Comparison of ENCODE assay signal across 21 mouse cellular contexts in the genomic region with DNA sequence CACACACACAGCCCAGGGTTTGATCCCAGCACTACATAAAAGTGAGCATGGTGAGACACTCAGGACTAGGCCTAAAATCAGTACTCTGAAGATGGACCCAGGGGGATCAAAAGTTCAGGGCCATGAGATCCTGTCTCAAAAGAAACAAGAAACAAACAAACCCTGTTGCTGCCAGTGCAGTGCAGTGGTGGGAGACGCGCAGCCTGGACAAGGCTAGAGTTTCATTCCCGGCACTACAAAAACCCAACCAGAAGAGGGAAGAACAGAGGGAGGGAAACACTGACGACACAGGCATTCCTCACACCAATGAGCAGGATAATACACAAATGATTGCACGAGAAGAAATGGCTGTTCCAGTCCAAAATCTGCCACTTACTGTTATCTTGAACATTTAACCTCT.
"Had no signal": no experiment of that assay in that cellular context is flagged by ENCODE, and none has a peak within 500 bp of the region (broad histone marks: within the 10 kb centered on the region; RNA-seq: fewer than 3 reads in every experiment).

No protein-coding gene starts in this region.

- ATAC-seq: intestine, postnatal 0 days; liver, embryonic 12.5 days; midbrain, embryonic 15.5 days had no signal

- H3K27ac ChIP-seq: layer of hippocampus, adult 2 months; limb, embryonic 10.5 days; limb, embryonic 13.5 days; liver, embryonic 12.5 days; liver, embryonic 15.5 days; midbrain, embryonic 15.5 days; neural tube, embryonic 13.5 days had no signal

- H3K4me2 ChIP-seq: limb, embryonic 13.5 days; liver, embryonic 12.5 days; liver, embryonic 15.5 days; midbrain, embryonic 11.5 days; midbrain, embryonic 15.5 days; neural tube, embryonic 13.5 days had no signal

- H3K27me3 ChIP-seq: limb, embryonic 13.5 days; liver, embryonic 12.5 days; liver, embryonic 15.5 days; midbrain, embryonic 15.5 days; neural tube, embryonic 13.5 days had no signal

- H3K4me1 ChIP-seq: limb, embryonic 10.5 days; limb, embryonic 13.5 days; liver, embryonic 12.5 days; liver, embryonic 15.5 days; midbrain, embryonic 15.5 days; neural tube, embryonic 13.5 days had no signal

- DNase-seq: kidney, adult 8-10 months; kidney, postnatal 10 days; layer of hippocampus, adult 9-11 months; liver; lung, adult 2 months; lung, postnatal 4 days; retina, postnatal 1 day; right cerebral cortex, postnatal 25 days; spleen, adult 18-20 months; thymus, adult 18-20 months; thymus, postnatal 36 days had no signal

- H3K9ac ChIP-seq: limb, embryonic 13.5 days; liver, embryonic 12.5 days; liver, embryonic 15.5 days; midbrain, embryonic 15.5 days; neural tube, embryonic 13.5 days had no signal

- H3K9me3 ChIP-seq: limb, embryonic 10.5 days; limb, embryonic 13.5 days; liver, embryonic 12.5 days; liver, embryonic 15.5 days; midbrain, embryonic 15.5 days; neural tube, embryonic 13.5 days had no signal

- H3K4me3 ChIP-seq: layer of hippocampus, adult 2 months; limb, embryonic 10.5 days; limb, embryonic 13.5 days; liver, embryonic 12.5 days; liver, embryonic 15.5 days; midbrain, embryonic 15.5 days; myocyte; neural tube, embryonic 13.5 days had no signal
